Mouse (Mus musculus): ENCODE measurements at regions not wholly inside any gene's neighbourhood (a gene's known extent, or its start where the extent isn't known, plus 50 kb on each side); places are given as distances from the start of the nearest gene placed in this dataset.
A peak's percentile ranks its signal among the peaks of the same experiment; 100 is the strongest.

- Histone ChIP-seq H3K4me3 (ENCODE audit: low read length) (peak overlapping the region; percentile 67), H3K4me2 (ENCODE audit: low read depth, low read length) (peak overlapping the region; percentile 83), H3K27me3 (replicated peaks; ENCODE audit: control insufficient read depth, insufficient read depth, low read length) (peaks cover 12% of the 10 kb centered on the region; the same call in 1 of the 2 replicates), H3K4me1 (ENCODE audit: control insufficient read depth, insufficient read depth, low read length) (peaks cover 3% of the 10 kb centered on the region; the same call in 1 of the 2 replicates), H3K36me3 (ENCODE audit: control insufficient read depth, insufficient read depth, low read length) (no peaks in the 10 kb centered on the region), H3K9ac (ENCODE audit: low read depth, low read length) (peak overlapping the region; percentile 80), H3K27ac (ENCODE audit: low read length) (peak overlapping the region; percentile 72), H3K9me3 (ENCODE audit: control insufficient read depth, low read length) (no peaks in the 10 kb centered on the region)
- ATAC-seq = peak; percentile 63
- 9% methylated on average over 11 of the region's 11 CpGs for WGBS
Observed at GRCm38 (mm10) chr4:88938712-88939032, 58.7 kb upstream of the Ifne start.

DNA sequence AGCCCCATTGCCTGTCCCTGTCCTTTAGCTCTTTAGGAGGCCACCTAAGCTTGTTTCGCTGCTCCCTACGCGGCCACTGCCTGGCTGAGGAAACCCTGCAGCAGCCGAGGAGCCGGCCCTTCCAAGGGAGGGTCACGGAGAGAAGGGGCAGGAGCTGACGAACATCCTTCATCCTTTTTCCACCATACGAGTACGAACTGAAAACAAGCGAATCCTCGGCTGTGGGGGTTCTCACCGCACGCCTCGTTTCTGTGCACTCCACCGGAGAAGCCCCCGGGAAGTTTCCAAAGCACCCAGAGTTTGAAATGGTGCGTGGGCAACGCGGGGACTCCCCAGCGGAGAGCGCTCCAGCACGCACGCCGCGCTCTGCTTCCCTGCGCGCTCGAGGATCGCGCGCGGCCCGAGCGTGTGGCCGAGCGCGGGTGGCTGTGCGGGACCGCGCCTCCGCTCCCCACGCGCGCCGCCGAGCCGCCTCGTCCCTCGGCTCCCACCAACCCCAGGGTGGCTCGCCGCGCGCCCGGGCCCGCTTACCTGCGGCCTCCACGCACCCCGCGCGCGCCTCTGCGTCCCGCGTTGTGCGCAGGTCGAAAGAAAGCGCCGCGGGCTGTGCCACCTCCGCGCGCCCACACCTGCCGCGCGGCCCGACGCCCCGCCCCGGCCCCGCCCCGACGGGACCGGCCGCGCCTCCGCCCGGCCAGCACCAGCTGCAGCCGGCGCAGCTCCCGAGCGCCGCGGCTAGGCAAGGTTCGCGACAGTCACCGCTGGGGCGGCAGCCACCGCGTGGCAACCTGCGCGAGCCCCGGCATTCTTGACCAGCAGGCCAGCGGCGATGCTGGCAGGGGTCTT lies 58.1 kb upstream of the Ifne start:
- H3K9ac ChIP-seq (ENCODE audit: low read depth, low read length) = peak overlapping the region; percentile 80
- no peaks in the 10 kb centered on the region for H3K36me3 ChIP-seq (ENCODE audit: control insufficient read depth, insufficient read depth, low read length)
- H3K27me3 ChIP-seq (replicated peaks; ENCODE audit: control insufficient read depth, insufficient read depth, low read length) = peaks cover 12% of the 10 kb centered on the region; the same call in 1 of the 2 replicates
- H3K4me1 ChIP-seq (ENCODE audit: control insufficient read depth, insufficient read depth, low read length) = peaks cover 3% of the 10 kb centered on the region; the same call in 1 of the 2 replicates
- peak overlapping the region; percentile 83 for H3K4me2 ChIP-seq (ENCODE audit: low read depth, low read length)
- peak; percentile 97 for ATAC-seq
- H3K4me3 ChIP-seq (ENCODE audit: low read length) = peak overlapping the region; percentile 67
- H3K27ac ChIP-seq (ENCODE audit: low read length) = peak overlapping the region; percentile 89
- no peaks in the 10 kb centered on the region for H3K9me3 ChIP-seq (ENCODE audit: control insufficient read depth, low read length)
- under 1% methylated on average over 76 of the region's 104 CpGs for WGBS

GRCm38 (mm10) chr4:88936976-88937375 lies 57.0 kb upstream of the Ifne start:
- Histone ChIP-seq H3K4me2 (ENCODE audit: low read depth, low read length) (no peak overlapping the region), H3K27me3 (replicated peaks; ENCODE audit: control insufficient read depth, insufficient read depth, low read length) (peaks cover 12% of the 10 kb centered on the region; the same call in 1 of the 2 replicates), H3K27ac (ENCODE audit: low read length) (no peak overlapping the region), H3K9me3 (ENCODE audit: control insufficient read depth, low read length) (no peaks in the 10 kb centered on the region), H3K4me3 (ENCODE audit: low read length) (peak overlapping the region; percentile 67), H3K9ac (ENCODE audit: low read depth, low read length) (peak overlapping the region; percentile 31; the same call in 1 of the 2 replicates), H3K36me3 (ENCODE audit: control insufficient read depth, insufficient read depth, low read length) (no peaks in the 10 kb centered on the region), H3K4me1 (ENCODE audit: control insufficient read depth, insufficient read depth, low read length) (peaks cover 3% of the 10 kb centered on the region; the same call in 1 of the 2 replicates)
- 47% methylated on average over 6 of the region's 6 CpGs for WGBS
- no peak for ATAC-seq

DNA sequence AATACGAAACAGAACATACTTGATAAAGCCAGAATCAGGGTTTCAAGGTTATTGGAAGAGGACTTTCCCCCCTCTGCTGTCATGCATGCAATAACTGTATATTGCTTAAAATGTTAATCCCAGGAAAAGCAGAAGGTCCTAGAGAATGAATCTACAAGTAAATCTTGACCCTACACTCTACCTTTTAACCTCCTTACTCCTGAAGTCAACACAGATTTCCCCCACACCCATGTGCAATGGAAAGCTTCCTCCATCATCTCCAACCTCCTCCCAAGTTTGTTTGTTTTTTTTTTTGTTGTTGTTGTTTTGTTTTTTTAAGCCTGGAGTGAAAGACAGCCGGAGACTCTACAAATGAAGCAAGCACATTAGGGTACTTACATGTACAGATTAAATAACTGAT lies 55.9 kb upstream of the Ifne start:
- H3K9ac ChIP-seq (ENCODE audit: low read depth, low read length) = no peak overlapping the region
- no peak for ATAC-seq
- H3K9me3 ChIP-seq (ENCODE audit: control insufficient read depth, low read length) = no peaks in the 10 kb centered on the region
- peak overlapping the region; percentile 57; the same call in 1 of the 2 replicates for H3K27ac ChIP-seq (ENCODE audit: low read length)
- H3K36me3 ChIP-seq (ENCODE audit: control insufficient read depth, insufficient read depth, low read length) = no peaks in the 10 kb centered on the region
- peak overlapping the region; percentile 25 for H3K4me3 ChIP-seq (ENCODE audit: low read length)
- 78% methylated on average over 2 of the region's 2 CpGs for WGBS
- peaks cover 3% of the 10 kb centered on the region; the same call in 1 of the 2 replicates for H3K4me1 ChIP-seq (ENCODE audit: control insufficient read depth, insufficient read depth, low read length)
- H3K4me2 ChIP-seq (ENCODE audit: low read depth, low read length) = peak overlapping the region; percentile 2; the same call in 1 of the 2 replicates
- peaks cover 12% of the 10 kb centered on the region; the same call in 1 of the 2 replicates for H3K27me3 ChIP-seq (replicated peaks; ENCODE audit: control insufficient read depth, insufficient read depth, low read length)

GRCm38 (mm10) chr4:88935316-88935715 lies 55.3 kb upstream of the Ifne start:
- Histone ChIP-seq H3K36me3 (ENCODE audit: control insufficient read depth, insufficient read depth, low read length) (no peaks in the 10 kb centered on the region), H3K4me2 (ENCODE audit: low read depth, low read length) (peak overlapping the region; percentile 27), H3K4me1 (ENCODE audit: control insufficient read depth, insufficient read depth, low read length) (peaks cover 3% of the 10 kb centered on the region; the same call in 1 of the 2 replicates), H3K4me3 (ENCODE audit: low read length) (peak overlapping the region; percentile 25), H3K27ac (ENCODE audit: low read length) (peak overlapping the region; percentile 84), H3K9me3 (ENCODE audit: control insufficient read depth, low read length) (no peaks in the 10 kb centered on the region), H3K9ac (ENCODE audit: low read depth, low read length) (peak overlapping the region; percentile 53), H3K27me3 (replicated peaks; ENCODE audit: control insufficient read depth, insufficient read depth, low read length) (peaks cover 12% of the 10 kb centered on the region; the same call in 1 of the 2 replicates)
- no peak for ATAC-seq
- 56% methylated on average over 7 of the region's 7 CpGs for WGBS

DNA sequence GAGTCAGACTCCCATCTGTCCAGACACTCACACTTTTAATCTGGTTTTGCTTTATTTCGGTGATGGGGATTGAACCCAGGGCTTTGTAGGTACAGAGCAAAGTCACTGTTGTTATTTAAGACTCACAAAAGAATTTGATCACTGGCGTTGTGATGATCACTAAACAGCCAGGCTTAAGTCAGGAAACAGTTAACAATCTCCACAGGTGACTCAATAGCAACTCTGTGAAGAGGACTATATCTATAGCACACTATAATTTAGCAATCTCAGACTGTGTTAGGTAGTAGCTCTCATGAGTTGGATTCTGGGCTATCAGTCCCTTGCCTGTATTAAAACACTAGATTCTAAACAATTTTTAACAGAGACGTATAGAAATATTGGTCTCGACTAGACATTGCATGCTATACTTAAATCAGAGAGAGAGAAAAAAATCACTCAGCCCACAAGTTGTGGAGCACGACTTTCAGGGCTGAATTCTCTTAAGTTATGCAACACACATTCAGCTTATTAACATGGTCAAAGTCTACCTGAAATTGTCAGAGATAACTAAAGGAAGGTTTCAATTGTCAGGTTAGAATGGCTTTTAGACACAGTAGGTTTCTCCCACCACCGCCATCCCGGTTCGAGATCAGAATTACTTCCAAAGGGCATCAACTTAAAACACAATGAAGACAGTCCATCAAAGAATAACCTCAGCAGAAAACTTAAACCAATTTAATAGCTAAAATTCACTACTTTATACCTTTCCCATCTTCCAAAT lies 54.4 kb upstream of the Ifne start:
- H3K36me3 ChIP-seq (ENCODE audit: control insufficient read depth, insufficient read depth, low read length) = no peaks in the 10 kb centered on the region
- no peaks in the 10 kb centered on the region for H3K9me3 ChIP-seq (ENCODE audit: control insufficient read depth, low read length)
- H3K27me3 ChIP-seq (replicated peaks; ENCODE audit: control insufficient read depth, insufficient read depth, low read length) = peaks cover 12% of the 10 kb centered on the region; the same call in 1 of the 2 replicates
- peak; percentile 68 for ATAC-seq
- WGBS = 61% methylated on average over 8 of the region's 8 CpGs
- H3K4me3 ChIP-seq (ENCODE audit: low read length) = peak overlapping the region; percentile 25
- H3K27ac ChIP-seq (ENCODE audit: low read length) = peak overlapping the region; percentile 84
- H3K4me1 ChIP-seq (ENCODE audit: control insufficient read depth, insufficient read depth, low read length) = peaks cover 8% of the 10 kb centered on the region; the same call in 1 of the 2 replicates
- peak overlapping the region; percentile 43 for H3K9ac ChIP-seq (ENCODE audit: low read depth, low read length)
- peak overlapping the region; percentile 37 for H3K4me2 ChIP-seq (ENCODE audit: low read depth, low read length)

- no peaks in the 10 kb centered on the region for H3K27me3 ChIP-seq (replicated peaks; ENCODE audit: control insufficient read depth, insufficient read depth, low read length)
- WGBS = 88% methylated on average over 9 of the region's 9 CpGs
- H3K36me3 ChIP-seq (ENCODE audit: control insufficient read depth, insufficient read depth, low read length) = no peaks in the 10 kb centered on the region
- peaks cover 23% of the 10 kb centered on the region; the same call in 1 of the 2 replicates for H3K4me1 ChIP-seq (ENCODE audit: control insufficient read depth, insufficient read depth, low read length)
- H3K9ac ChIP-seq (ENCODE audit: low read depth, low read length) = no peak overlapping the region
- no peak overlapping the region for H3K4me2 ChIP-seq (ENCODE audit: low read depth, low read length)
- H3K9me3 ChIP-seq (ENCODE audit: control insufficient read depth, low read length) = no peaks in the 10 kb centered on the region
- no peak overlapping the region for H3K27ac ChIP-seq (ENCODE audit: low read length)
- no peak for ATAC-seq
- H3K4me3 ChIP-seq (ENCODE audit: low read length) = no peak overlapping the region
Observed at GRCm38 (mm10) chr4:88931217-88931616, 51.2 kb upstream of the Ifne start.
